Mouse (Mus musculus) liver, embryonic 15.5 days (tissue): ENCODE measurements at regions not wholly inside any gene's neighbourhood (a gene's known extent, or its start where the extent isn't known, plus 50 kb on each side); places are given as distances from the start of the nearest gene placed in this dataset.

Experiments
- ATAC-seq: fragments of 200-750 bp; cut with Nextera tagmentation; 2 replicates; pipeline ENCODE4 v1.8.0; 2017; ENCODE audit warnings: moderate number of reproducible peaks, mild to moderate bottlenecking, moderate library complexity; ENCODE audit not compliant: insufficient read depth
- H3K27ac ChIP-seq: fragments of 300-500 bp; sonication (generic); replicated peaks from 2 replicates; pipeline ENCODE4 v1.5.1; 2015; ENCODE audit warnings: mild to moderate bottlenecking, inconsistent platforms
- H3K27me3 ChIP-seq: fragments of 300-500 bp; sonication (generic); 2 replicates; pipeline ENCODE4 v1.6.1; 2015; ENCODE audit warnings: mild to moderate bottlenecking, inconsistent platforms
- H3K36me3 ChIP-seq: fragments of 300-500 bp; sonication (generic); replicated peaks from 2 replicates; pipeline ENCODE4 v1.6.1; 2015; ENCODE audit warnings: moderate library complexity, mild to moderate bottlenecking, inconsistent platforms
- H3K4me1 ChIP-seq: fragments of 300-500 bp; sonication (generic); replicated peaks from 2 replicates; pipeline ENCODE4 v1.6.1; 2015; ENCODE audit warnings: inconsistent platforms
- H3K4me2 ChIP-seq: fragments of 300-500 bp; sonication (generic); 2 replicates; pipeline ENCODE4 v1.6.1; 2015; ENCODE audit warnings: moderate library complexity, mild to moderate bottlenecking, inconsistent platforms
- H3K4me3 ChIP-seq: fragments of 300-500 bp; sonication (generic); replicated peaks from 2 replicates; pipeline ENCODE4 v1.5.1; 2015; ENCODE audit warnings: mild to moderate bottlenecking, inconsistent platforms
- H3K9ac ChIP-seq: fragments of 300-500 bp; sonication (generic); 2 replicates; pipeline ENCODE4 v1.6.1; 2015; ENCODE audit warnings: moderate library complexity, mild to moderate bottlenecking, inconsistent platforms
- H3K9me3 ChIP-seq: fragments of 300-500 bp; sonication (generic); replicated peaks from 2 replicates; pipeline ENCODE4 v1.6.1; 2016; ENCODE audit warnings: inconsistent platforms
- WGBS: fragments of 180-500 bp; shearing (Covaris S2); methylation state at CpG from one replicate; pipeline ENCODE4 v1.1.7; 2015; ENCODE audit warnings: mixed read lengths; ENCODE audit not compliant: insufficient replicate concordance; 5-methylcytosine and 5-hydroxymethylcytosine counted together

DNA sequence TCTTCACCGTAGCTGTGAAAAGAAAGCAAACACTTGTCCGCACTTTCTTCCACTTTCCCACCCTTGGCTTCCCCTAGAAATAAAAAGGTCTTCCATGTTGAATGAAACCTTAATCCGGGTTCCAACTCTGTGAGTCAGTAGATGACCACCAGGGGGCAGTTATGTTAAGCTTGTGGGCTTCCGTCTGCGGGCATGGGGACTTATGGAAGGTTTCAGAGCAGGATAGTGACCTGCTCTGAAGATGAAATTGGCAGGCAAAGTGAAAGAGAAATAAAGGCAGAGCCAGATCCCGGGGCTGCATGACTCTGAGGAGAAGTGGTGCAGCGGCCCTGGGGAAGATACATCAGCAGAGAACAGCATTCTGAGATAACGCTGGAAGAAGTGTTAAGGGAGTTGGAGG, 139.1 kb downstream of the Ndfip2 start:
- H3K9ac ChIP-seq = no peak overlapping the region
- H3K36me3 ChIP-seq = no peaks in the 10 kb centered on the region
- no peak overlapping the region for H3K27ac ChIP-seq
- H3K4me1 ChIP-seq = no peaks in the 10 kb centered on the region
- H3K4me3 ChIP-seq = no peak overlapping the region
- no peaks in the 10 kb centered on the region for H3K27me3 ChIP-seq
- no peak for ATAC-seq
- 22% methylated on average over 8 of the region's 8 CpGs for WGBS
- H3K4me2 ChIP-seq = no peak overlapping the region; the same call in 1 of the 2 replicates
- H3K9me3 ChIP-seq = no peaks in the 10 kb centered on the region

DNA sequence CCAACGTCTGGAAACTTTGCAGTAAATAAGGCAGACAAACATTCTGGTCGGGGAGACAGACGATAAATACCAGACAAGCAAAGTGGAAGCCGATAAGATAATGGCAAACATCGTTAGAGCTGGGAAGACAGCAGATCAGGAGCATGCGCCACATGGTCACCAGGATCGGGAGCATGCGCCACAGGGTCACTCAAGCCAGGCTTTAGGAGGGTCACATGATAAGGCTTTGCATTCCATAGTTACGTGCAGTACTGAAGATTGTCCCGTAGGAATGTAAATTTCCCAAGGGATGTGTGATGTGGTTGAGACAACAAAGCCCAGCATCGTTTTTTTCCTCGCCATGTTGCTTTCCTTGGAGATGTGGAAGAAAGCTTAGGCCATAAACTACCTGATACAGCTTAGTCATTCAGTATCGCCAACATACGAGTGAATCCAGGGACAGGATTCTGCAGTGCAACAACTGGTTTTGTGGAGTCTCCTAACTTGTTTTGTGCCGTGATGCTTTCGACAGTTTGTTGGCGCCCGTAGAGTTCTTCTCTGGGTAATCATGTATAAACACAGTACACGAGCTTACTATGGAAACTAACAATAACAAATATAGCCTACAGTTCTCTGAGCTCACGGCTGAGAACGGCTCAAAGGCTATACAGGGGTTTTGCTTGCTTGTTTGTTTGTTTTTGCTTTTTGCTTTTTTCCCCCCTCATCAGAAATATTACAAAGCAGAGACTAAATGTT, 133.9 kb downstream of the Ndfip2 start:
- H3K4me3 ChIP-seq = no peak overlapping the region
- H3K27me3 ChIP-seq = no peaks in the 10 kb centered on the region
- WGBS = 76% methylated on average over 21 of the region's 21 CpGs
- H3K9ac ChIP-seq = no peak overlapping the region
- H3K36me3 ChIP-seq = no peaks in the 10 kb centered on the region
- H3K27ac ChIP-seq = no peak overlapping the region
- H3K9me3 ChIP-seq = no peaks in the 10 kb centered on the region
- no peak overlapping the region for H3K4me2 ChIP-seq
- no peaks in the 10 kb centered on the region for H3K4me1 ChIP-seq
- no peak for ATAC-seq

DNA sequence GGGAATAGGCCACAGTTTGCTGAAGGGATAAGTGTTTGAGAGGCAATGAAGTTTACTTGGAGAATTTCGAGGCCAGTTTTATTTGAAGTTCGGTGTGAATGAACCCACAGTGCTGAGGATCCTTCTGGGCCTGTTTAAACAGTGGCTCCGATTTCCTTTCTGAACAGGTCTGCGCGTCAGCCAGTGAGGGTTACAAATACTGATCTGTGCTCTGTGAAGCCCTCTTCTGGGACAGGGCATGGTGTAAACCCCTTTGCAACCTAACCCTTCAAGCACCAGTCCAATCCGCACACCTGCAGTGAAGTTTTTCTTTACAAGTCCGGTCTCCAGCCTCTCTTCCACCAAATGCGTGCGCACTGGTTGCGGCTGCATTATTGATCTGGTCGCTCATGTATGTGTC, 133.1 kb downstream of the Ndfip2 start:
- no peak overlapping the region for H3K9ac ChIP-seq
- H3K4me2 ChIP-seq = no peak overlapping the region
- ATAC-seq = no peak
- WGBS = 74% methylated on average over 11 of the region's 11 CpGs
- no peak overlapping the region for H3K4me3 ChIP-seq
- no peaks in the 10 kb centered on the region for H3K9me3 ChIP-seq
- no peaks in the 10 kb centered on the region for H3K4me1 ChIP-seq
- no peak overlapping the region for H3K27ac ChIP-seq
- H3K36me3 ChIP-seq = no peaks in the 10 kb centered on the region
- no peaks in the 10 kb centered on the region for H3K27me3 ChIP-seq

DNA sequence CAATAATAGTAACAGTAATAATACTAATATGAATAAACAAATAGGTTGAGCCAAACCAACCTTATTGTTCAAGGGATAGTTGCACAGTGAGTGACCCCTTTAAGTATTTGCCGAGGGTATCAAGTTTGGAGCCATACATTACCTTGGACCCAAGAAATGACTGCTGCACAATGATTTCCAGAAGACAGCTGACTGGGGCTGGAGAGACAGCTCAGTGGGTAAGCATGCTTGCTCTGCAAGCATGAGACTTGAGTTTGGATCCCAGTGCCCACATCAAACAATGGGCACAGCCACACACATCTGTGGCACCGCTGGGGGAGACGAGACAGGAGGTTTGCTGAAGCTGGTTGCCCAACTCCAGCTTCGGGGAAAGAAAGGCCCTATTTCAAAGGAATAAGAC, 126.7 kb downstream of the Ndfip2 start:
- Histone ChIP-seq H3K36me3 (no peaks in the 10 kb centered on the region), H3K4me3 (no peak overlapping the region), H3K4me1 (no peaks in the 10 kb centered on the region), H3K27me3 (no peaks in the 10 kb centered on the region), H3K27ac (no peak overlapping the region), H3K9me3 (no peaks in the 10 kb centered on the region), H3K4me2 (no peak overlapping the region), H3K9ac (no peak overlapping the region)
- no peak for ATAC-seq
- 69% methylated on average over 4 of the region's 4 CpGs for WGBS

DNA sequence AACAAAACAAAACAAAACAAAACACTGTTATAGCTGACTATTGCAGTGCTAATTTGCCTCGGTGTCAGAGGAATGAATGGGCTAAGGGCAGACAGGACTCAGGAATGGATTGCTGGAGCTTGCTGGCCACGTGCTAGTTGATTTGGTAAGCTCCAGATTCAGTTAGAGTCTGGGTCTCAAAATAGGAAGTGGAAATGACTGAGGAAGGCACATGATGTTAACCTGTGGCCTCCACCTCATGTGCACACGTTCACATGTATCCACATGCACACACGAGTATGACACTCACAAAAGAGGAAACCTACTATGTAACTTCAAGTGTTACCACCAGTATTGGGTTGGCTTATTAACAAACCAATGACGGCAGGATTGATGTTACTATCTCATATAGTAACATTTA, 125.0 kb downstream of the Ndfip2 start:
- no peak for ATAC-seq
- H3K27ac ChIP-seq = no peak overlapping the region
- H3K4me3 ChIP-seq = no peak overlapping the region
- H3K4me2 ChIP-seq = no peak overlapping the region
- no peak overlapping the region for H3K9ac ChIP-seq
- no peaks in the 10 kb centered on the region for H3K27me3 ChIP-seq
- no peaks in the 10 kb centered on the region for H3K36me3 ChIP-seq
- no peaks in the 10 kb centered on the region for H3K9me3 ChIP-seq
- WGBS = 41% methylated on average over 5 of the region's 5 CpGs
- H3K4me1 ChIP-seq = no peaks in the 10 kb centered on the region

DNA sequence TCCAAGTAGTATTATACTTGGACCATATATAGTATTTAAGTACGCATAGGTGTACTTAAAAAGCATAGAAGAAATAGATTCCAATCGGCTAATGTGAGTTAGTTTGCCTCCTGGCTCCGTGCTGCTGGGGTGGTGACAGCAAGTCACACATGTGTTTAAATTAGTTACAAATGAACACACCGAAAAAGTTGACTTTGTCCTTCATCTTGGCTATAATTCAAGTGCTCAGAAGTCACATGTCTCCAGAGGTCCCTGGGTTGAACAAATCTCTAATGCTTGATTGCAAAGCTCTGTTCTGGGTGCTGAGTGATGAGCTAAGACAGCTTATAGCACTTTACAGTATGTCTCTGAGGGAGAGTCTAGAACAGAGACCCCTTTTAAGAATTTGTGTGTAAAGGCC, 121.7 kb downstream of the Ndfip2 start:
- H3K27me3 ChIP-seq = no peaks in the 10 kb centered on the region
- H3K9me3 ChIP-seq = no peaks in the 10 kb centered on the region
- no peak overlapping the region for H3K4me3 ChIP-seq
- H3K4me1 ChIP-seq = no peaks in the 10 kb centered on the region
- no peaks in the 10 kb centered on the region for H3K36me3 ChIP-seq
- ATAC-seq = no peak
- H3K4me2 ChIP-seq = no peak overlapping the region
- H3K27ac ChIP-seq = no peak overlapping the region
- 65% methylated on average over 4 of the region's 4 CpGs for WGBS
- H3K9ac ChIP-seq = no peak overlapping the region

DNA sequence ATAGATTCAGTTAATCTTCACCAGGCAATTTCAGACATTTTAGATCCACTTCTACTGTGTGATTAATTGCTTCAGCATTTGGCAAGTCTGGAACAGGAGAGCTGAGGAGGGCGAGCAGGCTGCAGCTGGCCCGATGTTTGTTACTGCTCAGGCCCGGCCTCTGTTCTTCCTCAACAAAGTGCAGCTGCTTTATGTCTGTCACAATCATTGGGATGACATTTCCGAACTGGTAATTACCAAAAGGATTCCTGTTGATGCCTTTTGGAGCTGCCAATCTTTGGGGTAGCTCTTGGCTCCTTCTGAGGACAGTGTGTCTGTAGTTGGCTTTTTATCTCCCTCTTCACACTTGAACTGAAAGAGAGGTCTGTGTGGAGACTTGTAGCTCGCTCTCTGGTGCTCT, 119.4 kb downstream of the Ndfip2 start:
- no peaks in the 10 kb centered on the region for H3K9me3 ChIP-seq
- H3K4me2 ChIP-seq = no peak overlapping the region
- H3K36me3 ChIP-seq = no peaks in the 10 kb centered on the region
- no peak overlapping the region for H3K9ac ChIP-seq
- H3K27ac ChIP-seq = no peak overlapping the region
- no peak overlapping the region for H3K4me3 ChIP-seq
- 50% methylated on average over 5 of the region's 5 CpGs for WGBS
- H3K27me3 ChIP-seq = no peaks in the 10 kb centered on the region
- no peaks in the 10 kb centered on the region for H3K4me1 ChIP-seq
- no peak for ATAC-seq

DNA sequence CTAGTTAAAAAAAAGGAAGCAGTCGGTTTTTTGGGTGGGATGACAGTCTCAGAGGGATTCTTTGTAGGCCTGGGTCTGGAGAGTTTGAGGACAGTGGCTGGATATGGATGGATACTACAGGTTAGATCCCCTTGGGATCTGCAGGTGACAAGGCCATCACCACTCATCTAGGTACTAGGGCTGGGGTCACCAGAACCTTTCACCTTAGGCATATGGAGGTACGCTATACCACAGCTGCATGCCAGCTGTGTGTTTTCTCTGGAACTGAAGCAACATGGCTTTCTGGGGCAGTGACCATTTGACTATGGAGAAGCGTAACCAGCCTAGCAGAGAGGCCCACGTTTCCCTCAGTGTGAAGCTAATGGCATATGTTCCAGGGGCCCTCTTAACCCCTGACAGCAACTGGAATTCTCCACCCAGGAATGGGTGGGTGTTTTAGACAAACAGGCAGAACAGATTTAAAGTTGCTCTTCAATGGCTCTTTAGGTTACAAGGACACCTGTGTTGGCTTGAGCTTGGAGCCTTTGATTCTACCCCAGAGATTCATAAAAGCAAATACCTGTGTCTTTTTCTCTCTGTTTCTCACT, 118.8 kb downstream of the Ndfip2 start:
- Histone ChIP-seq H3K4me3 (no peak overlapping the region), H3K4me1 (no peaks in the 10 kb centered on the region), H3K27me3 (no peaks in the 10 kb centered on the region), H3K27ac (no peak overlapping the region), H3K4me2 (no peak overlapping the region), H3K9ac (no peak overlapping the region), H3K9me3 (no peaks in the 10 kb centered on the region), H3K36me3 (no peaks in the 10 kb centered on the region)
- ATAC-seq = no peak
- WGBS = 62% methylated on average over 4 of the region's 4 CpGs

DNA sequence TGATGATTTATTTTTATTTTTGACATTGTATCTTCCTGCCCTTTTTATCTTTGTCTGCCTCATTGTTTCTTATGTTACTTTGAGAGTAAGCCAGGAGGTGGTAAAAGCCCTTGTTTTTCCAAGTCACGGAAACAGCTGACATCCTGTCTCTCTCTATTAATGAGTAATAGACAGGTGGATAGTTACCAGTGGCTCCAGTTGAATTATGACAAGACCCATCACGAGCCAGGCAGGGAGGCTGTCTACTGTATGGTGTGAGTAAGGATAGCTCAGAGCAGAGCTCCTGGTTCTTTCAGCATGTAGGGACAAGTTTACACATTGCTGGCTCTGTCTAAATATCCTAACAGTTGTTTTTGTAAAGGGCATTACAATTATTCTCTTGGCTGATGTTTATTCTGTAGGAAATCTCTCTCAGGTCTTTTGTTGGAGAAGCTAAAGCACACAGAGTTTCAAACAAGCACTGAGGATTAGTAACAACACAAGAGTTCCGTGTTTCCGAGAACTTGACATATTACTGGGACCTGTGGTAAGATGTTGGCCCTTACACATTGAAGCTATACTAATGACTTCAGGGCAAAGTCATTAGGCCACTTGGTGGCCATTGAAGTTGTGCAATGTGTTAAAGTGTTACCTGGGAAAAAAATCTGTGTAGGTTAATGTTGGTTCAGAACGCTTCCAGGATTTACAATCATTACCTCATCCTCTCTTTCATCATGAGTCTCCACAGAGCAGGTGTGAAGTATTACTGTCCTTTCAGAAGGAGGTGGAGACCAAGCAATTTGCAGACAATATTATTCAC, 111.5 kb downstream of the Ndfip2 start:
- Histone ChIP-seq H3K27ac (no peak overlapping the region), H3K9ac (no peak overlapping the region), H3K27me3 (no peaks in the 10 kb centered on the region), H3K36me3 (no peaks in the 10 kb centered on the region), H3K4me3 (no peak overlapping the region), H3K4me2 (no peak overlapping the region), H3K9me3 (no peaks in the 10 kb centered on the region), H3K4me1 (no peaks in the 10 kb centered on the region)
- WGBS = 58% methylated on average over 5 of the region's 5 CpGs
- ATAC-seq = no peak

DNA sequence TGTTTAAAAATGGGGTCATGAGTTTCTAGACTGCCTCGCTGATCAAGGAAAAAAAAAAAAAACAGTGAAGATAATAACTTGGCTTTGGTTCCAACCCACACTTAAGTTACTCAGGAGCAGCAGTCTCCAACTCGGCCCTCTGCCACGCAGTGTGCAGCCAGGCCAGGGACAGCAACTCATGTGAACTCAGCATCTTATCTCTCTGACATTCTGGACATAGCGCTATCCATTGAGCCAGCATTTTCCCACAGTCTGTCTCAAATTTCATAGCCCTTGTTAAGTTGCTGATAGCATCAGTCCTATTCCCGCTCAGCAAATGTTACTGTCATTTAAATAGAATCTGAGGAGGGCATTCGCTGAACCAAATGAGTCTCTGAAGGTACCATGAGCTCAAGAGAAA, 102.2 kb downstream of the Ndfip2 start:
- H3K4me1 ChIP-seq = no peaks in the 10 kb centered on the region
- no peak for ATAC-seq
- 39% methylated on average over 6 of the region's 6 CpGs for WGBS

DNA sequence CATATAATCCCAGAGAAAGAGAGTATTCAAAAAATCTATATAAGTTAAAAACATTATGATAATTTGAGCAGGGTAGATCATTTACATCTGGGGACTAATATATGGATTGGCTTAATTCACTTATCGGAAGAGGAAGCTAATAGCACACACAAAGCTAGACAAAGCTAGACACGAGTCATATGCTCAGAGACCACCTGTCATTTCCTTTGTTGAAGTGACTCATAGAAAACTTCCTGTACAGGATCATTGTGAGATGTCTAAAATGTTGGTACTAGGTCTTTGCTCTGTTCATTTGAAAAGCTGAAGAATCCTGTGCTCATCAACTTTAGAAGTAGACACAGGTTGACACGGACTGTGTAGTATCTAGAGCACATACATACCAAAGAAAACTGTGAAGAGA, 101.5 kb downstream of the Ndfip2 start:
- H3K36me3 ChIP-seq = no peaks in the 10 kb centered on the region
- H3K4me1 ChIP-seq = no peaks in the 10 kb centered on the region
- no peaks in the 10 kb centered on the region for H3K27me3 ChIP-seq
- no peak overlapping the region for H3K4me3 ChIP-seq
- H3K4me2 ChIP-seq = no peak overlapping the region
- H3K9ac ChIP-seq = no peak overlapping the region
- WGBS = 36% methylated on average over 3 of the region's 3 CpGs
- no peaks in the 10 kb centered on the region for H3K9me3 ChIP-seq
- ATAC-seq = no peak
- H3K27ac ChIP-seq = no peak overlapping the region

More for the DNA sequence above, 102.2 kb downstream of the Ndfip2 start:
- Histone ChIP-seq H3K27me3 (no peaks in the 10 kb centered on the region), H3K27ac (no peak overlapping the region), H3K9ac (no peak overlapping the region), H3K4me2 (no peak overlapping the region), H3K36me3 (no peaks in the 10 kb centered on the region), H3K9me3 (no peaks in the 10 kb centered on the region), H3K4me3 (no peak overlapping the region)
